Mouse (Mus musculus) stomach, embryonic 15.5 days (tissue): ENCODE measurements around the gene Apoc4. TPM values are rescaled to one million over a fixed set of nuclear protein-coding genes. Genes with fewer than 3 reads are reported as not detected.

Source experiments
- ATAC-seq: fragments of 200-750 bp; cut with Nextera tagmentation; 2 replicates; pipeline ENCODE4 v1.8.0; 2017; ENCODE audit warnings: low read depth, moderate number of reproducible peaks, moderate TSS enrichment; ENCODE audit not compliant: insufficient read depth, low FRiP score
- H3K27ac ChIP-seq: fragments of 300-500 bp; sonication (generic); 2 replicates; pipeline ENCODE4 v1.5.1; 2015; ENCODE audit warnings: mild to moderate bottlenecking, inconsistent platforms
- H3K27me3 ChIP-seq: fragments of 300-500 bp; sonication (generic); replicated peaks from 2 replicates; pipeline ENCODE4 v1.6.1; 2015; ENCODE audit warnings: inconsistent platforms
- H3K36me3 ChIP-seq: fragments of 300-500 bp; sonication (generic); 2 replicates; pipeline ENCODE4 v1.6.1; 2015; ENCODE audit warnings: inconsistent platforms
- H3K4me1 ChIP-seq: fragments of 300-500 bp; sonication (generic); 2 replicates; pipeline ENCODE4 v1.6.1; 2015; ENCODE audit warnings: inconsistent platforms
- H3K4me2 ChIP-seq: fragments of 300-500 bp; sonication (generic); 2 replicates; pipeline ENCODE4 v1.6.1; 2015; ENCODE audit warnings: mild to moderate bottlenecking, inconsistent platforms
- H3K4me3 ChIP-seq: fragments of 300-500 bp; sonication (generic); replicated peaks from 2 replicates; pipeline ENCODE4 v1.5.1; 2015; ENCODE audit warnings: inconsistent platforms
- H3K9ac ChIP-seq: fragments of 300-500 bp; sonication (generic); 2 replicates; pipeline ENCODE4 v1.6.1; 2015; ENCODE audit warnings: inconsistent platforms
- H3K9me3 ChIP-seq: fragments of 300-500 bp; sonication (generic); 2 replicates; pipeline ENCODE4 v1.6.1; 2016; ENCODE audit warnings: inconsistent platforms
- WGBS: fragments of 180-500 bp; shearing (Covaris S2); methylation state at CpG from one replicate; pipeline ENCODE4 v1.1.7; 2015; 5-methylcytosine and 5-hydroxymethylcytosine counted together
- polyA plus RNA-seq: library from polyadenylated mRNA; unstranded; fragments of >200 nt; fragmentation: Nextera tagmentation; extraction: Ambion mirVana; gene quantifications from 2 replicates; pipeline ENCODE4 v1.2.1, GENCODE M21; 2015

The Apoc4 gene
- polyA plus RNA-seq: 8.0 and 23.5 TPM in 2 replicates

- 59% methylated on average over 8 of the region's 8 CpGs for WGBS
- Histone ChIP-seq H3K27me3 (no peaks in the 10 kb centered on the region), H3K4me2 (no peak within 1 kb of the TSS), H3K9ac (no peak within 1 kb of the TSS), H3K4me3 (no peak within 1 kb of the TSS), H3K27ac (no peak within 1 kb of the TSS), H3K4me1 (no peaks in the 10 kb centered on the region), H3K9me3 (no peaks in the 10 kb centered on the region), H3K36me3 (no peaks in the 10 kb centered on the region)
- ATAC-seq: no peak
Observed at GRCm38 (mm10) chr7:19681202-19681694, at the start of gene Apoc4, which contains the start of gene Gm44805. Gene Apoc4, minus strand, starts transcription at chr7:19681479. Gene Gm44805, minus strand, starts transcription at chr7:19681423.

GRCm38 (mm10) chr7:19726541-19726940, 45.3 kb upstream of the Apoc4 start:
- no peaks in the 10 kb centered on the region for H3K4me1 ChIP-seq
- no peak overlapping the region for H3K27ac ChIP-seq
- WGBS: 92% methylated on average over 4 of the region's 4 CpGs
- H3K4me3 ChIP-seq: no peak overlapping the region
- H3K36me3 ChIP-seq: peaks cover 84% of the 10 kb centered on the region
- no peaks in the 10 kb centered on the region for H3K27me3 ChIP-seq
- no peak overlapping the region for H3K9ac ChIP-seq
- no peaks in the 10 kb centered on the region for H3K9me3 ChIP-seq
- no peak overlapping the region for H3K4me2 ChIP-seq
- ATAC-seq: no peak

GRCm38 (mm10) chr7:19724167-19724566, 42.9 kb upstream of the Apoc4 start:
- H3K4me2 ChIP-seq: no peak overlapping the region
- H3K4me1 ChIP-seq: no peaks in the 10 kb centered on the region
- ATAC-seq: peak; percentile 44; the same call in 1 of the 2 replicates
- no peaks in the 10 kb centered on the region for H3K27me3 ChIP-seq
- peaks cover 71% of the 10 kb centered on the region for H3K36me3 ChIP-seq
- no peak overlapping the region for H3K27ac ChIP-seq
- no peak overlapping the region for H3K9ac ChIP-seq
- 91% methylated on average over 12 of the region's 12 CpGs for WGBS
- no peaks in the 10 kb centered on the region for H3K9me3 ChIP-seq
- H3K4me3 ChIP-seq: no peak overlapping the region

- Histone ChIP-seq H3K36me3 (peaks cover 63% of the 10 kb centered on the region), H3K9me3 (no peaks in the 10 kb centered on the region), H3K27ac (no peak overlapping the region), H3K4me1 (no peaks in the 10 kb centered on the region), H3K9ac (no peak overlapping the region), H3K4me3 (no peak overlapping the region), H3K27me3 (no peaks in the 10 kb centered on the region), H3K4me2 (no peak overlapping the region)
- 83% methylated on average over 6 of the region's 6 CpGs for WGBS
- peak; percentile 27; the same call in 1 of the 2 replicates for ATAC-seq
Observed at GRCm38 (mm10) chr7:19722754-19723195, 41.5 kb upstream of the Apoc4 start.

- Histone ChIP-seq H3K4me2 (no peak overlapping the region), H3K4me3 (no peak overlapping the region), H3K4me1 (peaks cover 8% of the 10 kb centered on the region), H3K9ac (no peak overlapping the region), H3K27ac (no peak overlapping the region), H3K36me3 (peaks cover 33% of the 10 kb centered on the region), H3K9me3 (no peaks in the 10 kb centered on the region), H3K27me3 (no peaks in the 10 kb centered on the region)
- no peak for ATAC-seq
- 98% methylated on average over 4 of the region's 4 CpGs for WGBS
Observed at GRCm38 (mm10) chr7:19719200-19719599, 37.9 kb upstream of the Apoc4 start.

GRCm38 (mm10) chr7:19718297-19718952, 37.1 kb upstream of the Apoc4 start:
- 83% methylated on average over 5 of the region's 5 CpGs for WGBS
- Histone ChIP-seq H3K36me3 (peaks cover 27% of the 10 kb centered on the region), H3K27ac (no peak overlapping the region)

GRCm38 (mm10) chr7:19717346-19717745, 36.1 kb upstream of the Apoc4 start:
- no peak for ATAC-seq
- H3K9ac ChIP-seq: no peak overlapping the region
- no peaks in the 10 kb centered on the region for H3K9me3 ChIP-seq
- peaks cover 20% of the 10 kb centered on the region for H3K36me3 ChIP-seq
- no peaks in the 10 kb centered on the region for H3K27me3 ChIP-seq
- no peak overlapping the region for H3K27ac ChIP-seq
- H3K4me3 ChIP-seq: no peak overlapping the region
- peaks cover 15% of the 10 kb centered on the region for H3K4me1 ChIP-seq
- H3K4me2 ChIP-seq: no peak overlapping the region
- WGBS: 84% methylated on average over 4 of the region's 4 CpGs

More at GRCm38 (mm10) chr7:19718297-19718952, 37.1 kb upstream of the Apoc4 start:
- no peak for ATAC-seq
- no peaks in the 10 kb centered on the region for H3K27me3 ChIP-seq
- no peaks in the 10 kb centered on the region for H3K9me3 ChIP-seq
- H3K4me2 ChIP-seq: no peak overlapping the region
- H3K4me3 ChIP-seq: no peak overlapping the region
- no peak overlapping the region for H3K9ac ChIP-seq
- H3K4me1 ChIP-seq: peaks cover 12% of the 10 kb centered on the region

GRCm38 (mm10) chr7:19716822-19717221, 35.5 kb upstream of the Apoc4 start:
- ATAC-seq: no peak
- H3K27ac ChIP-seq: peak overlapping the region; percentile 85
- 91% methylated on average over 2 of the region's 2 CpGs for WGBS

GRCm38 (mm10) chr7:19716055-19716682, 34.9 kb upstream of the Apoc4 start:
- no peak overlapping the region for H3K9ac ChIP-seq
- peak overlapping the region; percentile 85 for H3K27ac ChIP-seq
- ATAC-seq: no peak
- 4% methylated on average over 18 of the region's 18 CpGs for WGBS
- H3K4me1 ChIP-seq: peaks cover 15% of the 10 kb centered on the region
- peak overlapping the region; percentile 68 for H3K4me2 ChIP-seq
- no peaks in the 10 kb centered on the region for H3K9me3 ChIP-seq
- H3K4me3 ChIP-seq: peak overlapping the region; percentile 41
- no peaks in the 10 kb centered on the region for H3K27me3 ChIP-seq
- H3K36me3 ChIP-seq: peaks cover 22% of the 10 kb centered on the region

More at GRCm38 (mm10) chr7:19716822-19717221, 35.5 kb upstream of the Apoc4 start:
- Histone ChIP-seq H3K4me3 (0 out of 2 replicates have a peak overlapping the region, but pooled peaks have one; percentile 41), H3K9me3 (no peaks in the 10 kb centered on the region), H3K4me2 (peak overlapping the region; percentile 68; the same call in 1 of the 2 replicates), H3K9ac (no peak overlapping the region), H3K36me3 (peaks cover 22% of the 10 kb centered on the region), H3K27me3 (no peaks in the 10 kb centered on the region), H3K4me1 (peaks cover 15% of the 10 kb centered on the region)

GRCm38 (mm10) chr7:19715239-19716054, 34.2 kb upstream of the Apoc4 start, which contains the start of gene Tomm40:
Gene Tomm40, minus strand, starts transcription at chr7:19715438.
- Histone ChIP-seq H3K27me3 (no peaks in the 10 kb centered on the region), H3K27ac (peak within 1 kb of the TSS; percentile 85), H3K4me2 (peak within 1 kb of the TSS; percentile 85), H3K4me3 (peak within 1 kb of the TSS; percentile 100), H3K36me3 (peaks cover 26% of the 10 kb centered on the region), H3K4me1 (peaks cover 15% of the 10 kb centered on the region), H3K9ac (peak within 1 kb of the TSS; percentile 98), H3K9me3 (no peaks in the 10 kb centered on the region)
- peak; percentile 99 for ATAC-seq
- under 1% methylated on average over 56 of the region's 59 CpGs for WGBS

GRCm38 (mm10) chr7:19714836-19715235, 33.6 kb upstream of the Apoc4 start:
- H3K27me3 ChIP-seq: no peaks in the 10 kb centered on the region

More at GRCm38 (mm10) chr7:19714836-19715235, 33.6 kb upstream of the Apoc4 start:
- H3K27ac ChIP-seq: peak overlapping the region; percentile 80
- under 1% methylated on average over 39 of the region's 39 CpGs for WGBS
- peak overlapping the region; percentile 85 for H3K4me2 ChIP-seq
- H3K4me3 ChIP-seq: peak overlapping the region; percentile 100
- peaks cover 15% of the 10 kb centered on the region for H3K4me1 ChIP-seq
- ATAC-seq: no peak
- peaks cover 30% of the 10 kb centered on the region for H3K36me3 ChIP-seq
- peak overlapping the region; percentile 98 for H3K9ac ChIP-seq
- no peaks in the 10 kb centered on the region for H3K9me3 ChIP-seq
